Mouse (Mus musculus) embryonic stem cell, embryonic (primary cell): ENCODE results near the gene Zfp362.

Source experiments
- CTCF ChIA-PET, 4 experiments: fragments of 300-600 bp in 2 of 4; fragments of 350-600 bp in 2 of 4; sonication (Branson Sonifier 250); formaldehyde crosslinking; loops; one replicate each; lab custom pipeline; 2022; ENCODE audit warnings: inconsistent platforms in 2 of 4; lab: Charles Lee
- POLR2A ChIA-PET, 4 experiments: fragments of 300-600 bp in 2 of 4; fragments of 350-600 bp in 2 of 4; sonication (Branson Sonifier 250); formaldehyde crosslinking; loops; one replicate each; lab custom pipeline; 2022; ENCODE audit warnings: antibody characterized with exemption in 4 of 4, inconsistent platforms in 1 of 4; lab: Charles Lee

Gene Zfp362

DNA sequence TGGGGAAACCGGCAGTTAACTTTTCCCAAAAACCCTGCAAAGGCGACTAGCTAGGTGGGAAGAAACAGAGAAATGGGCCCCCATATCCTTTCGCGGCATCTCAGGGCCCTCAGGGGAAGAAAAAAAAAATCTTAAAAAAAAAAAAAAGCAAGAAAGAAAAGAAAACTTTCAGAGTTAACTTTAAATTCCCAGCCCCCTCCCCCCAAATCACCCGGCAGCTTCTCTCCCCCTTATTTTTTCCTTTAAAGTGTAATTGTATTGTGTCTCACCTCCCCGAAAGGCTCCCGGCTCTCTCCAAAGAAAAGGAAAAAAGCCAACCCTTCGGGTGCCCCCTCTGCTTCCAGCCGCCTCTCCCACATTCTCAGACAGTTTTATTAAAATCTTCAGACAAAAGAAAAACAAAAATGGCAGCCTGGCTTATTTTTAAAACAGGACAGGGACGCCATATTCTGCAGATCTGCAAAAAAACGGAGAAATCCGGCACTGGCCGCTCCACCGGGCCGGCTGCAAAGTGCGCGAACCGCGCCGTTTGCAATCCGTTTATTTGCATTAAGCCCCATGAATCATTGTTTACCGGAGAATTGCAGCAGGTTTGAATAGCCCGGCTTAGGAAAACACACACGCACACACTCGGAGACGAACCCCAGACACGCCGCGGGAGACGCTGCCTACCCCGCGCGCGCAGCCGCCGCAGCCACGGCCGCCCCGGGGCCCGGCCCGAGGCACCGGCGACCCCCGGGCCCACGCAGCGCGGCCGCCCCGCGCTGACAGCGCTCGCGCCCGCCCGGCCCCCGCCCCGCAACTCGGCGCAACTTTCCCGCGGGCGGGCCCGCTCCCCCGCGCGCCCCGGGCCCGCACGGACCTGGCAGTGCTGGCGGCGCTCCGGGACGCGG lies 449 bp downstream of the Zfp362 start:
- POLR2A ChIA-PET = interaction anchor here in 2 of 4 experiments (0.6 to 1.6 kb wide), 5 partner anchors 9 to 1245 kb away, joined by 3 to 5 read pairs (median 3); partner anchors contain the start of gene Trim62 (in 1 of the 2)

DNA sequence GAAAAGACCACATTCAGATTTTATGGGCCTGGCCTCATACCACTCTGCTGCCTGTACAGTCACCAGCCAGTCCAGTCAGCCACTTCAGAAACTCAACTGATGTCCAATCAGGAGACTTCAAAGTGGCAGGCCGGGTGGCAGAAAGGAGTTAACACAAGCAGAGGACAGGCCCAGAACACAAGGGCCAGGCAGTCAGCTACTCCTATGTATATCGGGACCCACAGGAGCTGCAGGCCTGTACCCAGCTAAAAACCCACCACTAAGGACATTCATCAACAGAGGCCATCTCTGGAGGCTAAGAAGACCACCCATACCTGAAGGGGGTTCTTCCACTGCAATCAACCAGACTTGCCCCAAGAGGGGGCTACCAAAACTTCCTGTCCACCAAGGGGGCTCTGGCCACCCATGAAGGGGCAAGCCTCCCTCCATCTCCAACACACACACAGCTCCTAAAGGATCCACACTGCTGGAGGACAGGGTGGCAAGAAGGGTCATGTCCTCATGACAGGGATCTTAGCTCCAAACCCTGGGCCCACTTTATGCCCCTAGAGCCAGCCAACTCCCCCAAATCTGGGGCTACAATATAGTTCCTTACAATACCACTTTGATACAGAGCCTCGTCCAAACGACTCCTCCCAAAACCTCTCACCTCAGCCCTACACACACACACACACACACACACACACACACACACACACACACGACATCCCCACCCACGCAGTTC lies 1.3 kb downstream of the Zfp362 start:
- CTCF ChIA-PET = interaction anchor here in 3 of 4 experiments (0.6 to 1.2 kb wide), 6 partner anchors 27 to 686 kb away, joined by 3 to 9 read pairs (median 3); no protein-coding TSS in a partner anchor

More for the DNA sequence above, 449 bp downstream of the Zfp362 start:
- CTCF ChIA-PET = interaction anchor here in 3 of 4 experiments (0.6 to 1.1 kb wide), 5 partner anchors 28 to 685 kb away, joined by 3 to 9 read pairs (median 3); no protein-coding TSS in a partner anchor

DNA sequence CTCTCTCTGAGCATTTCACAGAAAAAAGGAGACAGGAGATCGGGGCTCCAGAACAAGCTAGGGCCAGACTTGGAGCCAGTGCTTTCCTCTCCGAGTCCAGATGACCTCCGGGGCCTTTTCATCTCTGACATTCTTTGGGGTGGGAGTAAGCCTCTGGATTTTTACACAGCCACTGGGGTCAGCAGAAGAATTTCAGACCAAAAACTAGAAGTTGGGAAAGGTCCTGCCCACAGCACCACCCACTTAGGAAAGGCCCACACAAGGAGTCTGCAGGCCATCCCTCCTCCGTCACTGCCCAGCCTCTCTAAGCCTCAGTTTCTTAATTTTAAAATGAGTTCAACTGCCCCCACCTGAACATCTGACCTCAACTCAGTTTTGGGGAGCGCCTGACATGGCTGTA lies 2.3 kb downstream of the Zfp362 start:
- POLR2A ChIA-PET = interaction anchor here in 3 of 4 experiments (0.8 to 1.6 kb wide), 5 partner anchors 8 to 254 kb away, joined by 3 to 6 read pairs (median 4); no protein-coding TSS in a partner anchor
- CTCF ChIA-PET = interaction anchor here in 2 of 4 experiments (0.5 to 1.2 kb wide), 3 partner anchors 92 to 224 kb away, joined by 3 to 4 read pairs (median 3); no protein-coding TSS in a partner anchor

More for the DNA sequence above, 1.3 kb downstream of the Zfp362 start:
- POLR2A ChIA-PET = interaction anchor here in 3 of 4 experiments (0.6 to 1.6 kb wide), 6 partner anchors 9 to 253 kb away, joined by 3 to 5 read pairs (median 4); partner anchors contain the start of gene Trim62 (in 1 of the 3)

DNA sequence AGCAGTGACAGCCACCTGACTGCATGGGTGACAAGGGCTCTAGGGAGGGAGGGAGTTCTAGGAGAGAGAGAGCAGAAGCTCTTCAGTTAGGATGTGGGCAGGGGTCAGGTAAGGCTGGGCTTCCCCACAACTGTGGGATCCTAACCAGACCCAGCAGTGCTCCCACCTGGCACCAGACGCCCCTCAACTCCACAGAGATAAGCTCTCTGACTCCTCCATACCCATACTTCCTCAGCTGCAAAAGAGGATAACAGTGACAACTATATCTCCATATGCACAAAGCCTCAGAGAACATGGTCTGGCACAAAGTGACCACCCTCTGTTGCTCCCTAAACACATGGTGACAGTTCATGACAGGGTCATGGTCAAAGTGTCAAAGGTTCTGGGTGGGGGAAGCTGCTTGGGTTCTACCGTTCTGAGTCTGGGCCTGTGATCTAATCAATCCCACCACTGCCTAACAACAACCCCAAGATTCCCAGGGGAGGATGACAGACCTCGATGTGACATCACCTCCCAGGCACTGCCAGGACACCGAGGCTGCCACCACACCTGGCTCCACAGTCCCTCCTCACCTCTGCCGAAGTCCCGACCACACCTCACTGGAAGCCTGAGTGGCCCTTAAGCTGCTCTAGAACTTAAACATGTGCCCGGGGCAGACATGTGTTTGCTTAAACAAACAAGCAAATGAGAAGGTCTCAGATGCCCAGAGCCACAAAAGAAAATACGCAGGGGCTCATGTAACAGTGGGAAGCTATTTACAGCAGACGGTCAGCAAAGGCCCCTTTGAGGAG lies 4.0 kb downstream of the Zfp362 start:
- CTCF ChIA-PET = interaction anchor here in 1 of 4 experiments (1.0 to 2.2 kb wide), 2 partner anchors 28 to 91 kb away, joined by 3 to 5 read pairs; no protein-coding TSS in a partner anchor
- POLR2A ChIA-PET = interaction anchor here in 2 of 4 experiments (0.6 to 1.2 kb wide), 7 partner anchors 9 to 726 kb away, joined by 3 to 5 read pairs (median 3); no protein-coding TSS in a partner anchor

DNA sequence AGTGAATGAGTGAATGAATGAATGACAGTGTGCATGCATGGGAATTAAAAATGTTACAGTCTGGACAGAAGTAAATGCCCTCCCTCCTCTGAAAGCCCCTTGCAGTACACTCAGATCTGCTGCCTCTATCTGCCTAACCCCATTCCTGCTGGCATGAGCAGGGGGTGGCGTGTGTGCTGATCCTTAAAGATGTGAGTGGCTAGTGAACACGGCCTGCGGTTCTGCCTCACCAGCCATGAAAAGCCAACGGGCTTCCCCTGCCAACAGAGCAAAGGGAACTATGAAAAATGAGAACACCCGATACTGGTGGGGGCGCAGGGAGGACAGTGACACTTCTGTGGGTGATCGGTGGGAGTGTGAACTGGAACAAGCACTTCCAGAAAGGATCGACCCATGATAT lies 9.1 kb downstream of the Zfp362 start:
- POLR2A ChIA-PET = no interaction called here
- CTCF ChIA-PET = interaction anchor here in 1 of 4 experiments (0.6 kb wide), 1 partner anchor 186 kb away, joined by 3 read pairs; no protein-coding TSS in a partner anchor

DNA sequence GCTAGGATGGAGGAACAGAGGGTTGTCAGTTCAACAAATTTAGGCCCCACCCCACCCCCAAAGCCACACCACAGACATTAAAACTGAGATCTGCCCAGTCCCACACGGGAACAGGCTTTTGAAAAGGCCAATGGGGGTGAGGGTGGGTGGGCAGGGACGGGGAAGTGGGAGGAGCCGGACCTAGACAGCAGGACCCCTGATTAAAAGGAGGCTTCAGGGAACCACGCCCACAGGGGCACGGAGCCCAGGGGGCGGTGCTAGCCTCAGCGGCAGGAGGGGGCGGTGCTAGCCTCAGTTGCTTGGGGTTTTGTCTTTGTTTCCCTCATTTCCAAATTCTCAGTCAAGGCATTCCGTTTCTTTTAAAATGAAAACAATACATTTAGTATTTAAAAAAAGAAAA lies 10.2 kb downstream of the Zfp362 start:
- POLR2A ChIA-PET = interaction anchor here in 2 of 4 experiments (1.0 to 2.6 kb wide), 6 partner anchors 9 to 262 kb away, joined by 3 to 9 read pairs (median 4); partner anchors contain the start of gene Rnf19b (in 1 of the 2)
- CTCF ChIA-PET = interaction anchor here (0.6 to 1.7 kb wide), 8 partner anchors 9 to 84 kb away, joined by 3 to 9 read pairs (median 4); no protein-coding TSS in a partner anchor

DNA sequence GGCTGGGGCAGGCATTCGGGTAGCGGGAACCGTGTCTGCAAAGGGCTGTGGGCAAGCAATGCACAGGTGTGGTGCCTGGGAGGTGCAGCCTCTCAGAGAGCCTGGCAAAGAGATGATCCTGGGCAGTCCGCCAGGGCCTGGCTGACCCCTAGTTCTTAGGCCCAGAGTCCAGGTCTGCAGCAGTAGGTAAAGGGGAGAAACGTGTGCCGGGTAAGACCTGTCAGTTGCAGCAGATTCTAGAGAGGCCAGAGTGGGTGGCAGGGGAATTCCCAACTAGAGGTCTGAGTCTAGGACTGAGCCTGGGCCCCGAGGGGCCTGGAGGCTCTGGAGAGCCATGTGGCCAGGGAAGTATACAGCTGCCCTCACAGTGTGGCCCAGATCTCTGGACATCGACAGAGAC lies 11.6 kb downstream of the Zfp362 start:
- POLR2A ChIA-PET = interaction anchor here in 2 of 4 experiments (0.7 to 2.6 kb wide), 6 partner anchors 13 to 263 kb away, joined by 3 to 8 read pairs (median 4); no protein-coding TSS in a partner anchor
- CTCF ChIA-PET = interaction anchor here in 1 of 4 experiments (1.0 to 1.3 kb wide), 4 partner anchors 8 to 83 kb away, joined by 3 to 6 read pairs (median 4); no protein-coding TSS in a partner anchor

DNA sequence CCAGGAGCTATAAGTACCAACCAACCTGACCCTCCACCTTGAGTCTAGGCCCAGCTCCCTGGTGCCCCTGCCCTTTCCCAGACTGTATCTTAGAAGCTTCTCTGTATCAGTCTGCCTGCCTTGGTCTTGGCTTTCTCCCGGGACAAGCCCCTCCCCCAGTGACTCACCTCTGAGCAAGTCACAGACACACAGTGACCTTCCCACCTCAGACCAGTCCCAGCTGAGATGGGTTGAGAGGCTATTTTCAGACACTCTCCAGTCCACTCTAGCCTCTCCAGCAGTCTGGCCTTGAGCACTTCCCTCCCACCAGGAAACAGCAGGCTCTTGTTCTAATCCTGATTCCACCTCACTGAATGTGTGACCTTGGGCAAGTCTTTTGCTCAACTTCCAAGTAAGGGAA lies 12.1 kb downstream of the Zfp362 start:
- ChIA-PET CTCF (interaction anchor here in 1 of 4 experiments (1.0 to 1.6 kb wide), 2 partner anchors 45 to 82 kb away, joined by 3 to 7 read pairs; no protein-coding TSS in a partner anchor), POLR2A (interaction anchor here in 2 of 4 experiments (0.7 to 2.6 kb wide), 8 partner anchors 10 to 264 kb away, joined by 3 to 8 read pairs (median 3); partner anchors contain the start of gene Rnf19b (in 1 of the 2))

DNA sequence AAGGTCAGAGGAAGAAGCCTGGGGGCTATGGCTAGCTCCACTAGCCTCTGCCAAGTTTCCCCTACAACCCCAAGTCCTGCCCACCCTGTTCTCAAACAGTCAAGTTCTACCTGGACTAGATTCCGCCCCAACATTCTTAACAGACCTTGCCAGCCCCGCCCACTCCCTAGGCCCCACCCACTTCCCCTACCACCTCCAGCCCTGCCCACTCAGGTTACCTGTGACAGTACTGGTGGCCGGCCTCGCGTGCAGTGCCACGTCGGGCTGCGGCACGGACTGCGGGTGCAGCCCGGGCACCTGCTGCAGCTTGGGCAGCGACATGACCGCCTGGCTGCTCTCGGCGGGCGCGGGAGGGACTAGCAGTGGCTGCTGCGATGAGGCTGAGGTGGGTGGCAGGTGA lies 16.2 kb downstream of the Zfp362 start:
- POLR2A ChIA-PET = interaction anchor here in 3 of 4 experiments (0.6 to 1.0 kb wide), 6 partner anchors 14 to 819 kb away, joined by 3 to 4 read pairs (median 3); no protein-coding TSS in a partner anchor
- CTCF ChIA-PET = interaction anchor here in 2 of 4 experiments (0.6 to 0.7 kb wide), 2 partner anchors 8 to 196 kb away, joined by 3 to 5 read pairs; no protein-coding TSS in a partner anchor

DNA sequence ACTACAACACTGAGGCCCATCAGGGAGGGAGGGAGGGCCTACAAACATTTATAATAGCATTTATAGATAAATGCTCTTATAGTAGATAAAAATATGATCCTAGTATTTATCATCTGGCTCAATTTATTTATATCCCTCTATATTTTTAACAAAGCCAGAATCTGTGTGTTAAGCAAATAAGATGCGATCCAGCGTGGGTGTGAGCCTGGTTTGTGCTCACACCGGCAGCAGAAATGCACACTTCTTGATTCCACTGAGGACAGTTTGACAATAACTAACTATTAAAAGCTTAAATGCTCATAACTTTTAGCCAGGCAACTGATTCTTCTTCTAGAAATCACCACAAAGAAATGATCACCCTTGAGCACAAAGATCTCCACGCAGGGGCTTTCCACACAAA lies 17.7 kb downstream of the Zfp362 start:
- ChIA-PET CTCF (no interaction called here), POLR2A (interaction anchor here in 1 of 4 experiments (1.2 kb wide), 1 partner anchor 11 kb away, joined by 3 read pairs; no protein-coding TSS in a partner anchor)

DNA sequence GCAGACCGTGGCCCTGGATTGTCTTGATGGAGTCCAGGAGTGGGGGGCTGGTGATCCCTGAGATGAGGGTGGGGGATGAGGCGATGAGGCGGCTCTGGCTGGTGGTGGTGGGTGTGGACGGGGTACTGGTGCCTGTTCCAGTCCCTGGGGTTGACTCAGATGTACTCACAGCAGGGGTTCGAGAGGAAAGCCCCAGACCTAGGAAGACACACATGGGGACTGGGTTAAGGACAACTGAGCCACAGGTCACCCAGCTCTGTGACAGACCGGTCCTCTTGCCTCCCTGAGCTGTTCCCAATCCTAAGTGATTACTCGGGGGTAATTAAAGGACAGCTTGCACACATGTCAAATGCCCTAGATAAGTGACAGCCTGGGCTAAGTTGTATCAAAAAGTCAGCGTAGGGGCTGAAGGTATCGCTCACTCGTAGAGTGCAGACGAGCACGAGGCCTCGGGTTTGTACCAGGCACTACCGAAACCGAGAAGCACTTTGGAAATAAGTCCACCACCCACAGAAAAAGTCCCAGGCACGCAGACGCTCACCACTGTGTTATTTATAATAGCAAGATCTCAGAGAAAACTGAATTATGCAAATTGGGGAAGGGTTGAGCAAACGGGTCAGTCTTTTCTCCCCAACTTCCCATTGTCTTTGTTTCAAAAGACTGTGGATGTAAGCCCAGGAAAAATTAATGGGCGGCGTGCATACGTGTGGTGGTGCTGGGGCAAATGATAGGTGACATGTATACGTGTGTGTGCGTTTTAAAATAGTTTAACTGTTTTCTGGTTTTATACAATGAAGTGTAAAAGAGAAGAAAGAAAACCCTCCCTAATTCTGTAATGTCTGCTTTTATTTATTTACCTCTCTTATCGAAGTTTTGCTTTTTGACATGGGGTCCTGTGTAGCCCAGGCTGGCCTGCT lies 18.6 kb downstream of the Zfp362 start:
- CTCF ChIA-PET = interaction anchor here in 2 of 4 experiments (0.6 to 2.1 kb wide), 4 partner anchors 10 to 76 kb away, joined by 3 to 11 read pairs (median 5); no protein-coding TSS in a partner anchor
- POLR2A ChIA-PET = interaction anchor here in 1 of 4 experiments (1.2 kb wide), 1 partner anchor 10 kb away, joined by 3 read pairs; no protein-coding TSS in a partner anchor

DNA sequence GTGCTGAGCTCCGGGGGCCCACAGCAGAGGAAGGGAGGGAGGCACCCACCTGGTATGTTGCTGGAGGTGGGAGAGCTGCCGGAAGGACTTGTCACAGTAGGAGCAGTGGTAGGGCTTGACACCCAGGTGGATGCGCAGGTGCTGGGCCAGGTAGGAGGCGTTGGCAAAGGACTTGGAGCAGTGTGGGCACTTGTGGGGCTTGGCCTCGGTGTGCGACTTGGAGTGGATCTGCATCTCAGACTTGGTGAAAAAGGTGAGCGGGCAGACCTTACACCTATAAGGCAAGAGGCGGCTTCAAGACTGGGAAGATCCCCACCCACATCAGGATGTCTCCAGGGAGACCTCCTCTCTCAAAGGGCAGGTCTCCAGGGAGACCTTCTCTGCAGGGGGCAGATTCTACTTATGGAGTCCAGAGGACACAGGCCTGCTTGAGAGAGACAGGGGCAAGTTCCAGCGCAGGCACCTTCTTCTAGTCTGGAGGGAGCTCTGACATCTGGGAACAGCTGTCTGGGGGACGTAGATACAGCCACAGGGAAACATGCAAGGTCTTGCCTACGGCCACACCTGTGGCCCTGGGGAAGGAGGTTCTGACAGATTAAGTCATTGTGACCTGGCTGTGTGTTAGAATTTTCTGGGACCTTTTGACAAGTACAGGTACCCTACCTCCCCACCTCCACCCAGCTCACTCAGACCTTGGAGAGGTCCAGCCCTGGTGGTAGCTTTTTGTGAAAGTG lies 19.8 kb downstream of the Zfp362 start:
- POLR2A ChIA-PET = interaction anchor here in 1 of 4 experiments (1.0 kb wide), 1 partner anchor 25 kb away, joined by 3 read pairs; no protein-coding TSS in a partner anchor
- CTCF ChIA-PET = interaction anchor here in 3 of 4 experiments (0.6 to 2.1 kb wide), 11 partner anchors 9 to 1470 kb away, joined by 3 to 11 read pairs (median 4); no protein-coding TSS in a partner anchor

DNA sequence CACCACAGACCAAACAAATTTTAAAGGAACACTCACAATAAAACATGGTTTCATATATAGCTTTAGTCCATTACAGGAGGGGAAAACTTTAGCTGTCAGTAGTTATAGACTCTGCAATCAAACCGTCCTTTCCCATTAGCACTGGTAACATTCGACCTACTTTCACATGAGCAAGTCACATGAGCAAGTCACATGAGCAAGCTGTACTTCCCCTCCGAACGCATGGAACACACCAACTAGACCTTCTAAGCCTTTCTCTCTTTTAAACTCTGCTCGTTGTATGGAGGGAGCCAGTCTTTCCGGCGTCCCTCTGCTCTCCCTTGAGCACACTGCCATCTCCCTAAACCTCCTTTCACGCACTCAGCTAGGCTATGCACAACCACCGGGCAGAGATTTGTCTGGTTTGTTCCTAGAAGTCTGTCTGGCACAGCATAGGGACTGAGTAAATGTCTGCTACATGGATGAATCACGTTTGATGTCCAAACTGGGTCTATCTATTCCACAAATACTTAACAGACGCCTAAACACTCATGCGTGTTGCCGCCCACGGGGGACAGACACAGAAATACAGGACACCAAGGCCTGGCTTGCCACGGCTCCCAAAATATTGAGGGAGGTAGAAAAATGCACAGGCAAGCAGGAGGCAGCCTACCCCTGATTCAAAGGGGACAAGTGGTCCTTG lies 20.8 kb downstream of the Zfp362 start:
- CTCF ChIA-PET = interaction anchor here in 2 of 4 experiments (0.7 to 2.1 kb wide), 5 partner anchors 8 to 158 kb away, joined by 3 to 11 read pairs (median 3); no protein-coding TSS in a partner anchor

DNA sequence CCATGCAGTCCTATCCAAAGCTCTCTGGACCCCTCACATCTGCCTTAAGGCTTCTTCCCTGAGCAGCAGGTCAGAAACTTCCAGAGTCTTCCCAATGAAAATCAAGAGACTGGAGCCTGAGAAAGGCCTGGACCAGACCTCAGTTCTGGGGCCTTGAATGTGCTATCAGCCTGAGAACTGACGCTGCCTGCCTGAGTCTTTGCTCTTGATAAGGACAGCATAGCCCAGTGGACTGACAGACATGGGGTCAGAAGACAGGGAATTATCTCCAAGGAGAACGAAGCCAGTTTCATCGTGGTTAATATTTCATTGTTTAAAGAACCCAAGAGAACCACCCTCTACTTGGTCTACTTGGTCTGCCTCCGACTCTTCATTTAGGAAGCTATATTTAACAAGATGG lies 23.2 kb downstream of the Zfp362 start:
- ChIA-PET POLR2A (interaction anchor here in 2 of 4 experiments (0.5 to 0.6 kb wide), 2 partner anchors 60 to 134 kb away, joined by 3 read pairs; no protein-coding TSS in a partner anchor), CTCF (interaction anchor here in 1 of 4 experiments (1.3 kb wide), 1 partner anchor 8 kb away, joined by 3 read pairs; no protein-coding TSS in a partner anchor)

More for the DNA sequence above, 20.8 kb downstream of the Zfp362 start:
- POLR2A ChIA-PET = interaction anchor here in 2 of 4 experiments (0.5 to 0.9 kb wide), 3 partner anchors 29 to 58 kb away, joined by 3 read pairs; no protein-coding TSS in a partner anchor
